Mouse (Mus musculus) forebrain, postnatal 0 days (tissue): ENCODE measurements at regions not wholly inside any gene's neighbourhood (a gene's known extent, or its start where the extent isn't known, plus 50 kb on each side); places are given as distances from the start of the nearest gene placed in this dataset.
"Not testable (repeated sequence)": the region's sequence is repeated elsewhere in the genome, so short reads cannot be mapped to it uniquely, and the experiment has no call there.

Experiments
- ATAC-seq: fragments of 200-750 bp; cut with Nextera tagmentation; 2 replicates; pipeline ENCODE4 v1.8.0; 2017; ENCODE audit warnings: mild to moderate bottlenecking, moderate library complexity
- DNase-seq: peaks from one replicate; pipeline ENCODE4 v3.0.0-alpha.2; 2015
- H3K27ac ChIP-seq: fragments of 300-500 bp; sonication (generic); 2 replicates; pipeline ENCODE4 v1.5.1; 2014; ENCODE audit warnings: low read depth, mild to moderate bottlenecking, antibody characterized with exemption, low read length, moderate library complexity, mixed read lengths
- H3K27me3 ChIP-seq: fragments of 300-500 bp; sonication (generic); 2 replicates; pipeline ENCODE4 v1.6.1; 2014; ENCODE audit warnings: mild to moderate bottlenecking, low read length, mixed read lengths; ENCODE audit not compliant: insufficient read depth
- H3K36me3 ChIP-seq: fragments of 300-500 bp; sonication (generic); 2 replicates; pipeline ENCODE4 v1.6.1; 2014; ENCODE audit warnings: mild to moderate bottlenecking, moderate library complexity; ENCODE audit not compliant: insufficient read depth
- H3K4me1 ChIP-seq: fragments of 300-500 bp; sonication (generic); 2 replicates; pipeline ENCODE4 v1.6.1; 2014; ENCODE audit warnings: antibody characterized with exemption; ENCODE audit not compliant: insufficient read depth
- H3K4me2 ChIP-seq: fragments of 300-500 bp; sonication (generic); 2 replicates; pipeline ENCODE4 v1.6.1; 2014; ENCODE audit warnings: low read depth, mild to moderate bottlenecking, moderate library complexity
- H3K4me3 ChIP-seq: fragments of 300-500 bp; sonication (generic); 2 replicates; pipeline ENCODE4 v1.5.1; 2014; ENCODE audit warnings: low read depth, low read length, mixed read lengths
- H3K9ac ChIP-seq: fragments of 300-500 bp; sonication (generic); 2 replicates; pipeline ENCODE4 v1.6.1; 2014; ENCODE audit warnings: mild to moderate bottlenecking
- H3K9me3 ChIP-seq: fragments of 300-500 bp; sonication (generic); 2 replicates; pipeline ENCODE4 v1.6.1; 2016; ENCODE audit warnings: low read length
- CTCF ChIP-seq: sonication (generic); IDR thresholded peaks from 2 replicates; pipeline ENCODE4 v1.5.1; 2016; ENCODE audit warnings: antibody characterized with exemption, control low read depth, low read depth
- WGBS: fragments of 180-500 bp; shearing (Covaris S2); extraction: QIAGEN DNeasy Blood & Tissue Kit; methylation state at CpG from one replicate; pipeline ENCODE4 v1.1.7; 2014; 5-methylcytosine and 5-hydroxymethylcytosine counted together

- Histone ChIP-seq H3K4me1 (no peaks in the 10 kb centered on the region), H3K4me2 (no peak overlapping the region), H3K9ac (no peak overlapping the region), H3K4me3 (no peak overlapping the region), H3K36me3 (no peaks in the 10 kb centered on the region), H3K27me3 (no peaks in the 10 kb centered on the region), H3K27ac (no peak overlapping the region), H3K9me3 (no peaks in the 10 kb centered on the region)
- ATAC-seq (peak; percentile 76), DNase-seq (peak; percentile 27)
- WGBS, result 66% methylated on average over 4 of the region's 4 CpGs
- no peak for TF ChIP-seq CTCF
These were observed 785.0 kb downstream of the Cdh11 start for GRCm38 (mm10) chr8:102000326-102001016.

GRCm38 (mm10) chr8:101996761-101997160 lies 788.7 kb downstream of the Cdh11 start:
- DNase-seq, result not testable (repeated sequence)
- 71% methylated on average over 2 of the region's 2 CpGs for whole genome bisulfite sequencing

GRCm38 (mm10) chr8:101956832-101957231 lies 828.6 kb downstream of the Cdh11 start:
- H3K4me1 ChIP-seq, result no peaks in the 10 kb centered on the region
- H3K9me3 ChIP-seq, result no peaks in the 10 kb centered on the region
- 65% methylated on average over 2 of the region's 2 CpGs for WGBS
- no peak for ATAC-seq
- H3K36me3 ChIP-seq, result no peaks in the 10 kb centered on the region
- H3K27me3 ChIP-seq, result no peaks in the 10 kb centered on the region
- H3K4me3 ChIP-seq, result no peak overlapping the region
- TF ChIP-seq CTCF, result no peak
- H3K9ac ChIP-seq, result no peak overlapping the region
- no peak overlapping the region for H3K27ac ChIP-seq
- no peak overlapping the region for H3K4me2 ChIP-seq
- DNase-seq, result no peak

More at GRCm38 (mm10) chr8:101996761-101997160, 788.7 kb downstream of the Cdh11 start:
- H3K9me3 ChIP-seq, H3K27me3 ChIP-seq, H3K4me3 ChIP-seq, ATAC-seq, H3K36me3 ChIP-seq, H3K9ac ChIP-seq, H3K4me1 ChIP-seq, H3K27ac ChIP-seq, H3K4me2 ChIP-seq: not testable (repeated sequence)

GRCm38 (mm10) chr8:101950599-101950998 lies 834.8 kb downstream of the Cdh11 start:
- Histone ChIP-seq H3K4me1 (no peaks in the 10 kb centered on the region), H3K4me3 (no peak overlapping the region), H3K9ac (no peak overlapping the region), H3K27ac (no peak overlapping the region), H3K9me3 (no peaks in the 10 kb centered on the region), H3K4me2 (no peak overlapping the region), H3K27me3 (no peaks in the 10 kb centered on the region), H3K36me3 (no peaks in the 10 kb centered on the region)
- ATAC-seq, result no peak
- no peak for TF ChIP-seq CTCF
- 63% methylated on average over 2 of the region's 2 CpGs for WGBS
- DNase-seq, result no peak

GRCm38 (mm10) chr8:101937859-101938258 lies 847.6 kb downstream of the Cdh11 start:
- DNase-seq (no peak), ATAC-seq (no peak)
- no peak for TF ChIP-seq CTCF
- Histone ChIP-seq H3K27ac (no peak overlapping the region), H3K36me3 (no peaks in the 10 kb centered on the region), H3K9ac (no peak overlapping the region), H3K4me2 (no peak overlapping the region), H3K4me1 (no peaks in the 10 kb centered on the region), H3K9me3 (no peaks in the 10 kb centered on the region), H3K27me3 (no peaks in the 10 kb centered on the region), H3K4me3 (no peak overlapping the region)
- WGBS, result 51% methylated on average over 2 of the region's 2 CpGs

- no peaks in the 10 kb centered on the region for H3K9me3 ChIP-seq
- H3K36me3 ChIP-seq, result no peaks in the 10 kb centered on the region
- H3K9ac ChIP-seq, result no peak overlapping the region
- H3K4me3 ChIP-seq, result no peak overlapping the region
- ATAC-seq, result no peak
- H3K27ac ChIP-seq, result no peak overlapping the region
- WGBS, result 86% methylated on average over 1 of the region's 1 CpGs
- no peak overlapping the region for H3K4me2 ChIP-seq
- no peaks in the 10 kb centered on the region for H3K27me3 ChIP-seq
- no peaks in the 10 kb centered on the region for H3K4me1 ChIP-seq
- TF ChIP-seq CTCF, result no peak
- DNase-seq, result no peak
These were observed 871.8 kb downstream of the Cdh11 start for GRCm38 (mm10) chr8:101913665-101914064.
